Mouse (Mus musculus): ENCODE measurements around the gene Pip5kl1. TPM values are rescaled to one million over a fixed set of nuclear protein-coding genes. Genes with fewer than 3 reads are reported as not detected.

The Pip5kl1 gene
- polyA plus RNA-seq, 1 experiment, result 0.08 TPM

Other genes starting within 250 kb of the Pip5kl1 start
- 120 and 125 TPM in 2 replicates for gene Ciz1, start 222.5 kb upstream of the Pip5kl1 start, polyA plus RNA-seq (2012; rRNA removed)
- 99.6 and 113 TPM in 2 replicates for gene Dnm1, start 221.5 kb upstream of the Pip5kl1 start, polyA plus RNA-seq (2012; rRNA removed)
- 101 and 129 TPM in 2 replicates for gene 1110008P14Rik, start 192.9 kb upstream of the Pip5kl1 start, polyA plus RNA-seq (2012; rRNA removed)
- 3.0 and 3.2 TPM in 2 replicates for gene Lcn2, start 186.5 kb upstream of the Pip5kl1 start, polyA plus RNA-seq (2012; rRNA removed)
- 26.0 and 32.5 TPM in 2 replicates for gene Ptges2, start 178.9 kb upstream of the Pip5kl1 start, polyA plus RNA-seq (2012; rRNA removed)
- gene Naif1, start 124.3 kb upstream of the Pip5kl1 start, polyA plus RNA-seq (2012; rRNA removed), result 4.5 and 4.7 TPM in 2 replicates
- gene Slc25a25, start 123.4 kb upstream of the Pip5kl1 start, polyA plus RNA-seq (2012; rRNA removed), result 14.7 and 18.8 TPM in 2 replicates
- gene Fam102a, start 39.5 kb upstream of the Pip5kl1 start, polyA plus RNA-seq (2012; rRNA removed), result 17.1 and 25.9 TPM in 2 replicates
- 88.5 and 117 TPM in 2 replicates for gene Dpm2, start 3.9 kb upstream of the Pip5kl1 start, polyA plus RNA-seq (2012; rRNA removed)
- 0.07 TPM in 1 of 2 replicates, not detected in the other for gene 9430097D07Rik, start 887 bp downstream of the Pip5kl1 start, polyA plus RNA-seq (2012; rRNA removed)
- 13.3 and 16.1 TPM in 2 replicates for gene St6galnac4, start 12.3 kb downstream of the Pip5kl1 start, polyA plus RNA-seq (2012; rRNA removed)
- gene St6galnac6, start 24.9 kb downstream of the Pip5kl1 start, polyA plus RNA-seq (2012; rRNA removed), result 20.8 and 33.1 TPM in 2 replicates
- gene Ak1, start 47.0 kb downstream of the Pip5kl1 start, polyA plus RNA-seq (2012; rRNA removed), result 43.8 and 59.1 TPM in 2 replicates
- 59.8 and 73.9 TPM in 2 replicates for gene Eng, start 71.8 kb downstream of the Pip5kl1 start, polyA plus RNA-seq (2012; rRNA removed)
- 29.4 and 36.3 TPM in 2 replicates for gene Fpgs, start 129.3 kb downstream of the Pip5kl1 start, polyA plus RNA-seq (2012; rRNA removed)
- 112 and 151 TPM in 2 replicates for gene Cdk9, start 138.3 kb downstream of the Pip5kl1 start, polyA plus RNA-seq (2012; rRNA removed)
- gene Sh2d3c, start 146.3 kb downstream of the Pip5kl1 start, polyA plus RNA-seq (2012; rRNA removed), result 9.9 and 10.3 TPM in 2 replicates
- not detected in 2 replicates for gene 6330409D20Rik, start 166.2 kb downstream of the Pip5kl1 start, polyA plus RNA-seq (2012; rRNA removed)
- gene Tor2a, start 182.4 kb downstream of the Pip5kl1 start, polyA plus RNA-seq (2012; rRNA removed), result 42.9 and 53.7 TPM in 2 replicates
- gene Ttc16, start 200.8 kb downstream of the Pip5kl1 start, polyA plus RNA-seq (2012; rRNA removed), result 0.80 and 0.85 TPM in 2 replicates
- gene Ptrh1, start 201.0 kb downstream of the Pip5kl1 start, polyA plus RNA-seq (2012; rRNA removed), result 8.6 and 10.4 TPM in 2 replicates
- 0.29 and 0.41 TPM in 2 replicates for gene Cfap157, start 209.6 kb downstream of the Pip5kl1 start, polyA plus RNA-seq (2012; rRNA removed)

Data from urinary bladder, adult 2 months (tissue).